Mouse (Mus musculus) heart, postnatal 36 days (tissue): Measurements from ENCODE around the gene Mt2. TPM values are rescaled to one million over a fixed set of nuclear protein-coding genes. Genes with fewer than 3 reads are reported as not detected.
"Not testable (repeated sequence)": the region's sequence is repeated elsewhere in the genome, so short reads cannot be mapped to it uniquely, and the experiment has no call there.

Source experiments
- DNase-seq, 2 experiments: peaks; one replicate each; pipeline ENCODE4 v3.0.0; 2021 to 2022
- intact Hi-C: fragments of 180-260 bp; cut with DNase I; formaldehyde crosslinking; loops from one replicate; pipeline ENCODE4 v1.15.1; 2025
- total RNA-seq, 2 experiments: library from RNA; stranded (reverse); gene quantifications; 2 replicates each; pipeline ENCODE4 v1.2.3; 2021

The Mt2 gene
- 100 to 1,000 TPM; 160 to 162 TPM for total RNA-seq

DNA sequence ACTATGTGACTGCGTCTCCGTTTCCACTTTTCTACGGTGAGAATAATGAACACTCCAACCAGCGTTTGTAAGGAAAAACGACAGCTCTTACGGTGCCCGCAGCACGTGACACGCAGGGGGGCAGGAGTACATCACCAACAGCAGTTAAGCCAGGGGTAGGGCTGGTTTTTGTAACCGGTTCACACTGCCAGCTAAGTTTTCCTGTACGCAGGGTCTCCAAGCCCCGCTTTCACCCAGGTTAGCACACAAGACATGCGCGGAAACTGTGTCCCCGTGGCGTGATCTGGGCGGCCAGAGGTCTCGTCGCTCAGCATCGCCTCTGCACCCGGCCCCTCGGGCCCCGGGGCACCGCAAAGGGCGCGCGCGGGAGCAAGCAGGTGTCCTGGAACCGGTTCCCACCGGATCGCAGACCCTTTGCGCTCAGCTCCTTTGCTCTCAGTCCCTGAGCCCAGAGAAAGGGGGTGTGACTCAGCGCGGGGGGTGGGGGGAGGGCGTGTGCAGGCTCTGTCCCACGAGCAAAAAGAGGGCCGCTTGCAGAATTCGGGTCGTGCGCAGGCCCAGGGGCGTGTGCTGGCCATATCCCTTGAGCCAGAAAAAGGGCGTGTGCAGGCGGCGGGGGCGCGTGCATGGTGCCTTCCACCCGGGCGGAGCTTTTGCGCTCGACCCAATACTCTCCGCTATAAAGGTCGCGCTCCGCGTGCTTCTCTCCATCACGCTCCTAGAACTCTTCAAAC is at the start of gene Mt2:
Gene Mt2, plus strand, starts transcription at position 590 of the 734 bp plus-strand sequence.
- peak; percentile 70 to 80 for DNase-seq
- intact Hi-C loops, result no loop called here

DNA sequence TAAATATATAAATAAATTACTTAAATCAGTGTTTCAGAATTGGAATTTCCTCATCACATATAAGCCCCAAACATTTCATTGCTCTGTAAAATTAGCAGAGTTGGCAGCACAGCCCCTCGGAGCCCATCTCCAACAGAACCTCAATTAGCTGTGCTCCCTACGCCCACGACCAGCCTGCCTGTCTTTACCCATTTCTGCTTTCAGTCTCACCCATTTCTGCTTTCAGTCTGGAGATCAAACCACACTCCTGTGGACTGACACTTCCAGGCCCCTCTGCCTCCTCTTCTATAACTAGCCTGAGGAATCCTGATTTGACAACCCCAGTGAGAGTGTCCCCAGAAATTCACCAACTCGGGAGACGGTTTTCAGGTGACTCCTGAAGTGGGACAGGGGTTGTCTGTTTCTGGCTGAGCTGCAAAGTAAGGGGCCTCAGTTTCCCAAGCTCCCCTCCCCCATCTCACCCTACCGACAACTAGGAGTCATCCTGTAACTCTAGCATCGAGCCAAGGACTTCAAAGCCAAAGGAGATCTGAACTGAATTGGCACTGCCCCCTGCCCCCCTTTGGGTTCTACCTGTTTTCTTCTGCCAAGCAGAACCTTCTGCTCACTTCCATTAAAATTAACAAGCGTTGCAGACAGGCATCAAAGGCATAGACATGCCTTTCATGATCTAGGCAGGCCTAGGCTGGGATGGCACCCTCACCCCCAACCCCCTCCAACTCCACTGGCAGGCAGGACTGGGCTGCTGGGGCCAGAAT is 49.6 kb upstream of the Mt2 start:
- no peak for DNase-seq
- intact Hi-C loops, result no loop called here

DNA sequence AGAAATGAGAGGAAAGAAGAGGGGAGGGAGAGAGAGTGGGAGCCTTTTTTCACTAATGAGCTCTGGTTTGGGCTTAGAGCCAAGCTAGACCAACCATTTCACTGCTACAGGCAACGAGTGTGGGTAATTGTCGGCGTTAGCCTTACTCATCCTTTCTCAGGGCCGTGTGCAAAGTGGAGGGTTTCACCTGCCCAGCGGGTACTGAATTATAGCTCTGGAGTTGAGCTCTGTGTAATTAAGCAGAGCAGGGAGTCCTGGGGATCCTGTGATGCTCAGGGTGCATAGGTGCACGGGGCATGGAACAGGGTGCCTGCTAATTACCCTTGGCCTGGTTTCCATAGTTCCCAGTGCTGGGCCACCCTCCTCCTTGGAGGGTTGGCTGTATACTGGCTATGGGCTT is 44.8 kb upstream of the Mt2 start:
- intact Hi-C loops, result no loop called here
- no peak for DNase-seq

DNA sequence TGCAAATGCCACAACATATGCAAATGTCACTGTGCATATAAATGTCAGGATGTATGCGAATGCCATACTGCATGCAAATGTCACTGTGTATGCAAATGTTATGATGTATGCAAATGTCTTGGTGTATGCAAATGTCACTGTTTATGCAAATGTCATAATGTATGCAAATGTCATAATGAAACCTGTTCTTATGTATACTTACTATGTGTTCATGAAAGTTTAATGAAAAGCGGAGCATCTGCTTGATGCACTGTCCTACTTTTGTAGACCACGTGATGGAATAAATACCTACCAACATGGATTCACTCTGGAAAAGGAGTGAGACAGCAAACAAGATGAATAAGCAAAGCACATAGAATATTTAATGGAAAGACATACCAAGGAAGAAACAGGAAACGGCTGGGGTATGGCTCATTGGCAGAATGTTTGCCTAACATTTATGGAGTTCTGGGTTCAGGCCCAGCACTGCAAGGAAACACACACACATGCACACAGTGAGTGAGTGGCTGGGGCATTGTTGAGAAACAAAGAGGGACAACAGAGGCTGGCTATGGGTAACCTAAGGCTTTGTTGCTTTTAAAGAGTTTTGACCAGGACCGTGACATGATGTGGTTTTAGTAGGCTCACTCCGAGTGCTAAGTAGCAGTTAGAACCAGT is 43.2 kb upstream of the Mt2 start:
- DNase-seq, result no peak
- intact Hi-C loops, result no loop called here

DNA sequence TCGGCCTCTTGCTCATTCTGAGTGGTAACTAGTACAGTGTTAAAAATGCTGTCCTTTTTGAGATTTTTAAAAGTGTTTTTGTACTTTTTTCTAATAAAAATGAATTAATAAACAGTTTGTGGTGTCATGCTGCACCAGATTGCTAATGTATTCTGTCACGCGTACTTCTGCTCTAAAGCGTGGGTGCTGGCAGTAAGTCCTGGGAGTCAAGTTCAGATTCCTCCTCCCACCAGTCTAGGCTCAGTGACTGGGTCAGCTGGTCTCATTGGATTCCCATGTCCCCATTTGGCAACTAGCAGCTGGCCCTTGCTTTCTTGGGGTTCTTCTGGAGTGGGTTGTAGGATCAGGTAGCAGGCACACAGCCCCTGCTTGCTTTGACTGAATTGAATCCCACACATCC is 42.3 kb upstream of the Mt2 start:
- intact Hi-C loops, result no loop called here
- no peak for DNase-seq

DNA sequence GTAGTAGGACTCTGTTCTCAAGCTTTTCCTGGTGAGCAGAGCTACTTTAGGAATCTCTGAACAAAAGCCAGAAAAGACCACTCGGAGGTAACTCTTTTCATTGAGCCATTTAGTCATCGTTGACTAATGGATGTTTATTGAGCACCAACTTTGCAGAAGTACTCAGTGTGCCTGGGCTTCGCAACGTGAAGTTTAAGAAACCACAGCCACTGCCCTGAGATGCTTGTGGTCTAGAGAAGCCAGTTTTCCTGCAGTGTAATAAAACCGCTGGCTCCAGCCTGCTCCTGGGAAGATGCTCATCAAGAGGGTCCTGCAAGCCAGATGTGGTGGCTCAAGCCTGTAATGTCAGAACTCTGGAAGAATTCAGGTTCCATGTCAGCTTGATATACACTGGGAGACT is 40.4 kb upstream of the Mt2 start:
- no peak for DNase-seq
- intact Hi-C loops, result no loop called here

DNA sequence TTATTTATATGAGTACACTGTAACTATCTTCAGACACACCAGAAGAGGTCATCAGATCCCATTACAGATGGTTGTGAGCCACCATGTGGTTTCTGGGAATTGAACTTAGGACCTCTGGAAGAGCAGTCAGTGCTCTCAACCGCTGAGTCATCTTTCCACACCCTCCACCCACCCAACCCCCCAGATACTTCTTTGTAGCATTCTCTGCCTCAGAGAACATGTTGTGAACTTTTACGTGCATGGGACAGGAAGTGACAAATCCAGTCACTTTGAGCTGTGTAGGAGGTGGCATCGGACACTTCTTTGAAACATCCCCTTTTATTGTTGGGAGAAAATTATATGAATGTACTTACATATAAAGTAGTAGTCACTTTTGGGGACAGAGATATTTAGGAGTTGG is 37.9 kb upstream of the Mt2 start:
- DNase-seq, result not testable (repeated sequence)

DNA sequence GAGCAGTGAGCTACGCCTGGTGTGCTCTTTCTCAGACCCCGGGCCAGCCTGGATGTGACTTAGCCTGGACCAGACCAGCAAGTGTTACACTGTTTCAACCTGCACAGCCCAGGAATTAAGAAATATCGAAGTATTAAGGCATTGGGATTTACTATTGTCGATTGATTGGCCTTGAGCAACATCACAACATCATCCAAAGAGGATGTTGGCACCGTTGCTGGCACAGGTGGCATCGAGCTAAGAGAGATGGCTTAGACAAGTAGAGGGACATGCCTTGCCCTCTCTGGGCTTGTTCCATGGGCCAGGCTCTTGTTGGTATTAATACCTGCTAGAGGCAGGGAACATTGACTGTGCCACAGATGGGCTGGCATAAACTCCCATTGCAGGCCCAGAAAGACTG is 36.9 kb upstream of the Mt2 start:
- intact Hi-C loops, result no loop called here
- DNase-seq, result no peak

More for the DNA sequence above, 37.9 kb upstream of the Mt2 start:
- intact Hi-C loops, result not testable (repeated sequence)

DNA sequence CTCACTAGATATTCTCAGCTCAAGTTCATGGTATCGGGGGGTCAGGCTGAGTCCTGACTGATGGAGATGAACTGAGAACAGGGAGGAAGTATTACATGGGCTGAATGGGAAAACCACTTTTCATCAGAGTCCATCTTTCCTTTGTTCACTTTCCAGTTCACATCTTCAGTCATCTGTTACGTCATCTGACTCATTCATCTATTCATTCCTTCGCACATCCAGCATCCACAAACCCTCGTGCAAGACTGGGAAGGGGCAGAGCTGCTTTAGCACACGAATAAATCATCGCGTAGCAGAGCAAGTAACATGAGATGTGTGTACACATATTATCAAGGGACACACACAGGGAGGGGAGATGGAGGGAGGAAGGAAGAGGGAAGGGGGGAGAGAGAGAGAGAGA is 36.3 kb upstream of the Mt2 start:
- DNase-seq, result no peak

DNA sequence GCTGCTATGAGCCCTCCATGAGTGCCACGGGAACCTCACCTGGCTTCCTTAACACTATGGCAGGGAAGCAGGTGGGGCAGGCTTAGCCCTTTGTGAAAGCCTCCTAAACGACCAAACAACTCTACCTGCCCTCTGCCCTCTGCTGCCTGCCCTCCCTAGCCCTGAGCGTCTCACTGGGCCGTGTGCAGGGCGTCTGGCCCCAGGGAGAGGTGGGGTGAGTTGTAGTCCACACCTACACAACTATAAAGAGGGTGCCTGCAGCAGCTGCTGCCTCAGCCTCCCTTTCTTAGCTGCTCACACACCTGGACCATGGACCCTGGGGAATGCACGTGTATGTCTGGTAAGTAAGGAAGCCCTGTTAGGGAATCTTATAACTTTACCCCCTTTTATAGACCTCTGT is 35.5 kb upstream of the Mt2 start, which contains the start of gene Mt4:
Gene Mt4, plus strand, starts transcription at position 265 of the 400 bp plus-strand sequence.
- intact Hi-C loops, result no loop called here

More for the DNA sequence above, 36.3 kb upstream of the Mt2 start:
- intact Hi-C loops, result no loop called here

DNA sequence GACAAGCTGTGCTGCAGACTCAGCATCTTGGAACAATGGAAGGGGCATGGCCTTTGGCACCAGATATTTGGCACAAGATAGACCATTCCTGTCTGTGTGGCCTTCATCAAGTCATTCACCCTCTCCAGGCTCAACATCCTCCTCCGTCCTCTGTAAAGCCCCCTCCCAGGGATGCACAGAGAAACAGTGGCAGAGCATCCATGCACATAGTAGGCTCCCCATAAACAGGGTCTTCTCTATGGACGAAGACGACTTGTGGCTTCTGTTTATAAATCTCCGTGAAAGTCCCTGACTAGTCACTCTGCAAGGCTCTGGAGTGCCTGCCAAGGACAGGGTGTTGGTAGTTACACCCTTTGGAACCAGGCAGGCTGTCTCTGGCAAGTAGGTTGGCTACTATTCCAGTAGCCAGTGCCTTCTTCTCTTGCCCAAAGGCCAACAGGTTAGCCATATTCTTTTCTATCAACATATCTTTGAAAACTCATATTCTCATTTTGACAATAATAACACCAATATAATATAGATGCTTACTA is 32.1 kb upstream of the Mt2 start:
- no peak for DNase-seq
- intact Hi-C loops, result no loop called here

More for the DNA sequence above, 35.5 kb upstream of the Mt2 start, which contains the start of gene Mt4:
- DNase-seq, result no peak

DNA sequence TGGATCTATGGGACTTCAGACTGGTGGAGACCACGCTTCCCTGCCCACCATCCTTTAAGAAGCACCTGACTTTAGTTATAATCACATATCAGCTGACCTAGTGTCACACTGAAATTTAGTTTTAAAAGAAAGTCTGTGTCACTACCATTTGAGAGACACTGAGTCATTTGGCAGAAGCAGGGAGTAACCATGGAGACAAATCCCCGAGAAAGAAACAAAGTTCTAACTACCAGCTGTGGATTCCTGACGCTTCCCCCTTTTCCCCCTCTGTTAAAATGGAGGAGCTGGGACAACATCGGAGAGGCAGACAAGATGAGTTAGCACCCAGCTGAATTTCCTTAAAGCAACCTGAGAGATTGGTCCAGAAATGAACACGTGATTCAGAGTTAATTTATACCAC is 24.2 kb upstream of the Mt2 start:
- intact Hi-C loops, result no loop called here
- DNase-seq, result no peak

DNA sequence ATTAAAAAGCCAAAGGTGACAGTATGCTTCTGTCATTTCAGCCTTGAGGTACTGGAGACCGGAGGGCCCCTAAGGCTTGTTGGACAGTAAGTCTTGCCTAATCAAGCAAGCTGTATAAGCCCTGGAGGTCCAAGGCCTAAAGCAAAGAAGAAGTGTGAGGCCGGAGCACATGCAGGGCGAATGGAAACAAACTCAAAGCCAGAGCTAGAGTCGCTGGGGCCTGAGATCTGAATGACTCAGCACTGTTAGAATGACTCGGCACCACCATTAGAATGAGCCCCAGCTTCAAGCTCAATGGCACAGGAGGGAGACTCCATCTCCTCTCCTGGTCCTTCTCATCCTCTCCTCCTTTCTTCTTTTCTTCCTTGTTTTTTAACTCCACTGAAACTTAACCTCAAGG is 21.5 kb upstream of the Mt2 start:
- no peak for DNase-seq
- intact Hi-C loops, result no loop called here

DNA sequence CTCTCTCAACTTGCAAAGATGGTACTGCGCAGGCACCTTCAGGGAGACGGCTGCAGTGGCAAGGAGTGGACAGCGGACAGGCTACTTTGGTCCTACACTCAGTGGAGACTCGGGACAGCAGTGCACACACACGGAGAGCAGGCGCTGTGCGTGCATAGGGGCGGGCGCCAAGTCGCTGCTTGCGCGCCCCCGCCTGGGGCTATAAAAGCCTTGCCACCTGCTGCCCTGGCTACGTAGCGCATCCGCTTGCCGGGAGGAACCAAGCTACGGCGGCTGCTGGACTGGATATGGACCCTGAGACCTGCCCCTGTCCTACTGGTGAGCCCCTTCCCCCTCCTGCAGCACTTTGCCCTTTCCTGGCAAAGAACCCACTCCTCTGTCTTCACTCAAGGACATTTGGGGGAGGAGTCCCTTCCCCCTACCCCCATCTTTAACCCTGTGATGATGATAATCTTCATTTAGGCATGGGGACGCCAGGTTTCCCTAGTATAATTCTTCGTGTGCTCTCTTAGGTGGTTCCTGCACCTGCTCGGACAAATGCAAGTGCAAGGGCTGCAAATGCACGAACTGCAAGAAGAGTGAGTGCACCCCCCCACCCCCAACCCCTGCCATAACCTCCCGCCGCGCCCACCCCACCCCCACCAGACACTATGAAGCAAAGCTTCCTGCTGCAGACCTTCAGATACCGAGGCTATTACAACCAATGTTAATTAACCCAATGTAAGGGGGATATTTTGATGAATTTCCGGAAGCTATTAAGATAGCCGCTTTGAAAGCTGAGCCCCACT is 19.8 kb upstream of the Mt2 start, which contains the start of gene Mt3:
Gene Mt3, plus strand, starts transcription at position 95 of the 788 bp plus-strand sequence.
- intact Hi-C loops, result no loop called here

DNA sequence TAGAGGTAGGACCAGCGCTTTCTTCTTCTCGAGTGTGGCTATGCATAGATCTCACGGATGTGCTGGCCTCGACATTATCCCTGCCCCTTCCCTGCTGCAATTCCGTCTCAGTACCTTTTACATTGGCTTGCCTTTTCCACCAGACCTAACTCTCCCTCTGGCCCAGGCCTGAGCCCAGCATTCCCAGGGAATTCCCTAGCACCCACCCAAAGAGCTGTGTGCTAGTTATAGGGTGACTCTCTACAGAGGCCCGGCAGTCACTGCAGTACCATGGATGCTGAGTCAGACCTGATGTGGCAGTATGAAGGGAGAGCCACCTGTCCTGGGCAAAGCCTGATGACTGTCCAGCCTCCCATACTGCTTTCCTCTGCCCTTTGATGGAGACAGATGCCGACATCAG is 19.0 kb upstream of the Mt2 start:
- DNase-seq, result no peak
- intact Hi-C loops, result no loop called here

More for the DNA sequence above, 19.8 kb upstream of the Mt2 start, which contains the start of gene Mt3:
- peak; percentile 30 to 34 for DNase-seq

DNA sequence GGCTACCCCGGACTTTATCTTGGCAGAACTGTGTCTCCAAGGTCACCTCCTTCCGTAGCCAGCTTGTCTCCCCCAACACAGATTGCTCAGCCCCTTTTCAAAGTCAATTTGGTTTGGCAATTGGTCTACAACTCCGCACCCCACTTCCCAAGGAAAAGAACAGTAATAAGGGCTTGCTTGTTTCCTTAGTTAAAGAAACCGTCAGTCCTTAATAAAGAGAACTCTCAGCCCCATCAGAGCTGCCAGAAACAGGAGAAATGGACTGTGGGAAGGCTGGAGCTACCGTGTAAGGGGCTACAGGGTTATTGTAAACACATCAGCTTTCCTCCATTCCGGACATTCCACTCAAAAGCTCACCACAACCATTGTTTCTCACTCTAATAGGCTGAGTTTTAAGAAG is 17.9 kb upstream of the Mt2 start:
- no peak for DNase-seq
- intact Hi-C loops, result no loop called here

DNA sequence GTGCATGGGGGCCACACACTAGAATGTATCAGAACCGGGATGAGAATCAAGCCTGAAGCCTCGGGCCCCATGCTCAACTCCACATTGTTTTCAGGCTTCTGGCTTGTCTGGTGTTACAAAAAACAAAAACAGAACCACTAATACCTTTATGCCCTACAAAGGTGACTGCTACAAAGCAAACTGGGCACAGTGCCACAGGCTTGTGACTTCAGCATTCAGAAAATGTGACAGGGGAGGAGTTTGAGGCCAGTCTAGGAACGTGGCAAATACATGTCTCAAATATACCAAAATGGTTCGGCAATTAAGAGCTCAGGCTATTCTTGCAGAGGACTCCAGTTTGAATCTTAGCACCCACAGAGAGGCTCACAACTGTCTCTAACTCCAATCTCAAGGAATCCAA is 16.4 kb upstream of the Mt2 start:
- intact Hi-C loops, result no loop called here
- no peak for DNase-seq

DNA sequence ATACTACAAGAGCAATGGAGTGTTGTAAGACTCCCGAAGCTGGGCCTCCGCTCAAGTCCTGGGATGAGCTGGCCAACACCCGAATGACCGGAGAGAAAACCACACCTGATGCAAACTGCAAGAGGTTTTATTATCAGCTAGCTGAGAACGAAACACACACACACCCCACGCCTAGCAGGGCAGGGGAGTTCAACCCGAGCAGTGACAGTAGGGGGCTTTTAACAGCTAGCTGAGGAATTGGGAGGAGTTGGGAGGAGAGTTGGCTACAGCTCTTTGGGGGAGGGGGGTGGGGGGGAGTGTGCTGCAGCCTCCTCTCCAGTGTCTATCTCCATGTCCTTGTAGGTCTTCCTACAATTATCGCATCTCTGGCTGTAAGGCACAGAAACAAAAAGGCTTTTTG is 6.7 kb upstream of the Mt2 start:
- DNase-seq, intact Hi-C loops: not testable (repeated sequence)

DNA sequence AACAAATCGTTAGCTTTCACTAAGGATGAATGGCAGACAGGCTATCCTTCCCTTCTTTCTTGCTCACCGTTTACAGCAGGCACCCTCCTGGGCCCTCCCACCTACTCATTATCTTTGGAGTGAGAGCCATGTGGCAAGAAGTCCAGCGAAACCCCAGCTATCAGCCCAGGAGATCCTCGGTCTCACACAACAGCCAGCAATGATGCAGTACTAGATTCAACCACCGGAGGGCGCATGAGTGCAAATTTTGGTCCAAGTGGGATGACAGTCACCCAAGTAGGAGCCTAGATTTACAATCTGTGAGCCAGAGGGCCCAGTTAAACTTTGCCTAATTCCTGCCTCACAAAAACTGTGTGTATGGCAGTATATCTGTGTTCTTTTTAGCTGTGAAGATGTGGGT is 5.2 kb upstream of the Mt2 start:
- peak; percentile 92 to 96 for DNase-seq
- intact Hi-C loops, result loop anchor here (1.0 kb wide), 2 partner anchors 19 to 32 kb away; no protein-coding TSS in a partner anchor

DNA sequence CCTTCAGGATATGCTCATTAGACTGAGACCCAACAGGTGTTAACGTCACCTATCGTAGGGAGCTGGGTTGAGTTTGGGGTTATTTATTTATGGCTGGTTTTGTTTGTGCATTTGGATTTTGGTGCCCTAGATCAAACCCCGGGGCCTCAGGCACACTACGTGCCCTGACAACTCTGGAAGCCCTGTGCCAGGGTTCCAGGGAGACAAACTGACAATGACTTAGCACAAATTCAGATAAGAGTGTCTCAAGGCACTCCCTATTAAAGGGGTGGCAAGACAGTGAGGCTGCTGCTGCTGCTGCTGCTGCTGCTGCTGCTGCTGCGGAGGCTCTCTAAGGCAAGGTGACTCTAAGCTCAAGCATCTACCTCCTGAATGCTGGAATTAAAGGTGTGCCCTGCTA is 2.9 kb upstream of the Mt2 start:
- intact Hi-C loops, result no loop called here
- DNase-seq, result no peak
